Mouse (Mus musculus) liver, postnatal 0 days (tissue): ENCODE measurements at regions not wholly inside any gene's neighbourhood (a gene's known extent, or its start where the extent isn't known, plus 50 kb on each side); places are given as distances from the start of the nearest gene placed in this dataset.

Experiments used
- CTCF ChIP-seq: sonication (generic); IDR thresholded peaks from 2 replicates; pipeline ENCODE4 v1.5.1; 2016; ENCODE audit warnings: antibody characterized with exemption, low read depth
- EP300 ChIP-seq: IDR thresholded peaks from 2 replicates; pipeline ENCODE4 v1.6.1; 2016; ENCODE audit warnings: antibody characterized with exemption, low read depth, mild to moderate bottlenecking

DNA sequence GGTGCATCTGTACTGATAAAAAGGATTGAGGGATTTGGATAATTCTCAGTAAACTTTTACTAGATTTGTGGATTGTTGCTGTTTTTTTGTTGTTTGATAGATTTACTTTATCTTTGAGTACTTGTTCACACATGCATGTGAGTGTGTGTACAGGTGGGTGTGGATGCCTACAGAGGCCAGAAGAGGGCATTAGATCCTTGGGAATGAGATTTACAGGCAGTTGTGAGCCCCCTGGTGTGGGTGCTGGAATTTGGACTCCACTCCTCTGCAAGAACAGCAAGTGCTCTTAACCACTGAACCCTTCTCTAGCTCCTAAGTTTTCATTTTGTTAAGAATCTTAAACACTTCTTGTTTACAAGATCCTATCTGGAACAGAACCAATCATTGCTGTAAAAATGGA, 303.5 kb upstream of the Mgmt start:
- no peak for TF ChIP-seq CTCF
- TF ChIP-seq EP300: no peak
